8 mouse cellular contexts compared by ENCODE assay signal in genomic region chr14:20398864-20399263, GRCm38 (mm10). TPM values are rescaled to one million over a fixed set of nuclear protein-coding genes. Genes with fewer than 3 reads are reported as not detected.
A peak's percentile ranks its signal among the peaks of the same experiment; 100 is the strongest.
DNase-seq lines count a peak whose midpoint lies in the region; ATAC-seq and TF ChIP-seq lines count a peak whose summit lies in the region.
"Had no signal": no experiment of that assay in that cellular context is flagged by ENCODE, and none has a peak within 500 bp of the region (broad histone marks: within the 10 kb centered on the region; RNA-seq: fewer than 3 reads in every experiment).

No protein-coding gene starts in this region.

- TF ChIP-seq EP300 in ES-Bruce4 (IDR thresholded peaks at IDR 0.05; ENCODE audit: insufficient read depth, low read depth, low read length): no peak

- no peak overlapping the region for H3K9ac ChIP-seq in ES-Bruce4 (ENCODE audit: low read depth, poor library complexity, severe bottlenecking)
- H3K9ac ChIP-seq in forebrain, embryonic 16.5 days (replicated peaks; ENCODE audit: low read depth, low read length): no peak overlapping the region

- no peak overlapping the region for H3K4me2 ChIP-seq in forebrain, embryonic 16.5 days (ENCODE audit: low read length)

- no peak for TF ChIP-seq POLR2A in ES-Bruce4 (IDR thresholded peaks at IDR 0.05; ENCODE audit: insufficient read depth, low read length)

- no peaks in the 10 kb centered on the region for H3K9me3 ChIP-seq in ES-Bruce4 (replicated peaks; ENCODE audit: control insufficient read depth, insufficient read depth, low read length, poor library complexity, severe bottlenecking)
- no peaks in the 10 kb centered on the region for H3K9me3 ChIP-seq in forebrain, embryonic 16.5 days (ENCODE audit: control insufficient read depth, low read length)
- H3K9me3 ChIP-seq: megakaryocyte, embryonic 14.5 days had no signal

- DNase-seq in left cerebral cortex, postnatal 4 days: peak; percentile 24
- DNase-seq in left cerebral cortex, postnatal 36 days (ENCODE audit: low spot score in 2 of 2): no peak
- peak; percentile 53 for DNase-seq in ZHBTc4 (ENCODE audit: low read depth, low spot score)
- DNase-seq in c-Kit-positive CD71-positive TER-119-positive erythroid progenitor cells, embryonic 14.5 days (ENCODE audit: low spot score): no peak

- H3K4me3 ChIP-seq in ES-Bruce4 (ENCODE audit: low read depth, low read length): no peak overlapping the region
- H3K4me3 ChIP-seq in forebrain, embryonic 16.5 days (replicated peaks; ENCODE audit: low read length): no peak overlapping the region
- H3K4me3 ChIP-seq: megakaryocyte, embryonic 14.5 days had no signal

- H3K4me1 ChIP-seq in ES-Bruce4 (ENCODE audit: control insufficient read depth, insufficient read depth, low read length): peaks cover 2% of the 10 kb centered on the region
- peaks cover 3% of the 10 kb centered on the region; the same call in 1 of the 2 replicates for H3K4me1 ChIP-seq in forebrain, embryonic 16.5 days (replicated peaks; ENCODE audit: control insufficient read depth, insufficient read depth, low read length)

- H3K27me3 ChIP-seq in ES-Bruce4 (ENCODE audit: control insufficient read depth, insufficient read depth, low read length, poor library complexity, severe bottlenecking): no peaks in the 10 kb centered on the region
- no peaks in the 10 kb centered on the region for H3K27me3 ChIP-seq in forebrain, embryonic 16.5 days (replicated peaks; ENCODE audit: control insufficient read depth, insufficient read depth, low read length)

- no peak overlapping the region for H3K27ac ChIP-seq in ES-Bruce4 (ENCODE audit: insufficient read depth, low read length)
- no peak overlapping the region for H3K27ac ChIP-seq in forebrain, embryonic 16.5 days (ENCODE audit: low read length)

- TF ChIP-seq CTCF in ES-Bruce4 (IDR thresholded peaks at IDR 0.05; ENCODE audit: low read depth, low read length): peak; percentile 59

- 38% methylated on average over 4 of the region's 4 CpGs for WGBS in forebrain, embryonic 16.5 days

- intact Hi-C loops in left cerebral cortex, postnatal 4 days (cut with DNase I): loop anchor here (10.0 kb wide), 1 partner anchor 46 kb away; no protein-coding TSS in a partner anchor
- intact Hi-C loops in left cerebral cortex, postnatal 36 days (cut with DNase I): loop anchor here (10.0 kb wide), 2 partner anchors 146 to 266 kb away; partner anchors contain the start of genes Ppp3cb and Synpo2l

- H3K36me3 ChIP-seq in ES-Bruce4 (ENCODE audit: control insufficient read depth, insufficient read depth, low read length, poor library complexity, severe bottlenecking): no peaks in the 10 kb centered on the region
- no peaks in the 10 kb centered on the region for H3K36me3 ChIP-seq in forebrain, embryonic 16.5 days (ENCODE audit: control insufficient read depth, insufficient read depth)

- peak; percentile 62; the same call in 1 of the 2 replicates for ATAC-seq in megakaryocyte-erythroid progenitor cell, adult 5-6 weeks (replicated peaks; ENCODE audit: low FRiP score, low TSS enrichment, poor library complexity, severe bottlenecking)
- no peak for ATAC-seq in forebrain, embryonic 16.5 days

RNA-seq across cellular contexts. Expression of gene Mrps16, which starts 5.4 kb away (rescaled TPM):
- total RNA-seq in left cerebral cortex, postnatal 4 days (2021): 10 to 100 TPM; 32.9 to 33.2 TPM
- total RNA-seq in left cerebral cortex, postnatal 36 days (2021): 10 to 100 TPM; 31.7 to 31.9 TPM
- polyA plus RNA-seq in ES-Bruce4 (2011; ENCODE audit: insufficient read depth, insufficient read length, low read depth, missing spikeins): 55.7 and 69.6 TPM in 2 replicates
- total RNA-seq in megakaryocyte-erythroid progenitor cell, adult 5-6 weeks (2014; fragmentation: Nextera tagmentation): 124 and 145 TPM in 2 replicates
- total RNA-seq in megakaryocyte-erythroid progenitor cell, adult 5-6 weeks (2017): 30.9 and 61.1 TPM in 2 replicates
- 58.0 and 58.9 TPM in 2 replicates for polyA plus RNA-seq in forebrain, embryonic 16.5 days (2015; fragmentation: Nextera tagmentation; extraction: Ambion mirVana)

RNA-seq across cellular contexts. Expression of gene Dnajc9, which starts 10.2 kb away (rescaled TPM):
- 10 to 100 TPM; 34.5 to 39.6 TPM for total RNA-seq in left cerebral cortex, postnatal 4 days (2021)
- 10 to 100 TPM; 24.7 to 25.1 TPM for total RNA-seq in left cerebral cortex, postnatal 36 days (2021)
- polyA plus RNA-seq in ES-Bruce4 (2011; ENCODE audit: insufficient read depth, insufficient read length, low read depth, missing spikeins): 107 and 121 TPM in 2 replicates
- total RNA-seq in megakaryocyte-erythroid progenitor cell, adult 5-6 weeks (2014; fragmentation: Nextera tagmentation): 89.9 and 98.3 TPM in 2 replicates
- total RNA-seq in megakaryocyte-erythroid progenitor cell, adult 5-6 weeks (2017): 251 and 309 TPM in 2 replicates
- 181 and 189 TPM in 2 replicates for polyA plus RNA-seq in forebrain, embryonic 16.5 days (2015; fragmentation: Nextera tagmentation; extraction: Ambion mirVana)

RNA-seq across cellular contexts. Expression of gene Fam149b, which starts 50.9 kb away (rescaled TPM):
- total RNA-seq in left cerebral cortex, postnatal 4 days (2021): 10 to 100 TPM; 51.8 to 53.2 TPM
- total RNA-seq in left cerebral cortex, postnatal 36 days (2021): 10 to 100 TPM; 46.1 to 56.2 TPM
- 37.0 and 44.9 TPM in 2 replicates for polyA plus RNA-seq in ES-Bruce4 (2011; ENCODE audit: insufficient read depth, insufficient read length, low read depth, missing spikeins)
- 16.3 and 21.6 TPM in 2 replicates for total RNA-seq in megakaryocyte-erythroid progenitor cell, adult 5-6 weeks (2014; fragmentation: Nextera tagmentation)
- 21.6 and 37.3 TPM in 2 replicates for total RNA-seq in megakaryocyte-erythroid progenitor cell, adult 5-6 weeks (2017)
- polyA plus RNA-seq in forebrain, embryonic 16.5 days (2015; fragmentation: Nextera tagmentation; extraction: Ambion mirVana): 40.0 and 44.2 TPM in 2 replicates

RNA-seq across cellular contexts. Expression of gene Ecd, which starts 50.9 kb away (rescaled TPM):
- 10 to 100 TPM; 31.6 to 34.8 TPM for total RNA-seq in left cerebral cortex, postnatal 4 days (2021)
- 10 to 100 TPM; 37.1 to 41.9 TPM for total RNA-seq in left cerebral cortex, postnatal 36 days (2021)
- polyA plus RNA-seq in ES-Bruce4 (2011; ENCODE audit: insufficient read depth, insufficient read length, low read depth, missing spikeins): 62.2 and 67.2 TPM in 2 replicates
- total RNA-seq in megakaryocyte-erythroid progenitor cell, adult 5-6 weeks (2014; fragmentation: Nextera tagmentation): 68.2 and 69.1 TPM in 2 replicates
- total RNA-seq in megakaryocyte-erythroid progenitor cell, adult 5-6 weeks (2017): 81.3 and 85.9 TPM in 2 replicates
- 53.9 and 57.6 TPM in 2 replicates for polyA plus RNA-seq in forebrain, embryonic 16.5 days (2015; fragmentation: Nextera tagmentation; extraction: Ambion mirVana)

RNA-seq across cellular contexts. Expression of gene Cfap70, which starts 53.2 kb away (rescaled TPM):
- 1 to 10 TPM; 1.7 to 2.9 TPM for total RNA-seq in left cerebral cortex, postnatal 4 days (2021)
- total RNA-seq in left cerebral cortex, postnatal 36 days (2021): 1 to 10 TPM in 1 of 2 experiments, under 1 TPM in 1; 0.57 to 2.6 TPM
- 0.50 and 2.1 TPM in 2 replicates for polyA plus RNA-seq in ES-Bruce4 (2011; ENCODE audit: insufficient read depth, insufficient read length, low read depth, missing spikeins)
- not detected in 2 replicates for total RNA-seq in megakaryocyte-erythroid progenitor cell, adult 5-6 weeks (2014; fragmentation: Nextera tagmentation)
- not detected in 2 replicates for total RNA-seq in megakaryocyte-erythroid progenitor cell, adult 5-6 weeks (2017)
- 0.65 and 1.1 TPM in 2 replicates for polyA plus RNA-seq in forebrain, embryonic 16.5 days (2015; fragmentation: Nextera tagmentation; extraction: Ambion mirVana)

Comparison
In these comparisons a context has a peak if more than half of its experiments do, and no peak if none do; other contexts are left out.
1. DNase-seq: peak in left cerebral cortex, postnatal 4 days (single experiment) and ZHBTc4 (single experiment); none in left cerebral cortex, postnatal 36 days (0 of 2) and c-Kit-positive CD71-positive TER-119-positive erythroid progenitor cells, embryonic 14.5 days (single experiment).